Mouse (Mus musculus): ENCODE measurements around the gene H2-DMb1. TPM values are rescaled to one million over a fixed set of nuclear protein-coding genes. Genes with fewer than 3 reads are reported as not detected.

The H2-DMb1 gene
- polyA plus RNA-seq, 1 experiment: 322 TPM

DNA sequence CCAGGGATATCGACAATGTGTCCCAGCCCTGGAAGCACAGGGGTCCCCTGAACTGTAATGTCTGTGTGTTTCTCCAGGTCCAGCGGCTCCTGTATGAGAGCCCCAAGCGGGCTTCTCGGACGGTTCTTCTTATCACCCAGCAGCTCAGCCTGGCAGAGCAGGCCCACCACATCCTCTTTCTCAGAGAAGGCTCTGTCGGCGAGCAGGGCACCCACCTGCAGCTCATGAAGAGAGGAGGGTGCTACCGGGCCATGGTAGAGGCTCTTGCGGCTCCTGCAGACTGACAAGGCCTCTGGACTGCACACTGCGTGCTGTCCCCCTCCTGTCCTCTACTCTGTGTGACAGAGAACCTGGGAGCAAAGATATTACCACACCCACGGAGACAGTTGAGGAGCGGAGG lies 43.6 kb downstream of the H2-DMb1 start:
- H3K4me3 ChIP-seq (ENCODE audit: extremely low read depth, insufficient read depth, insufficient read length): peak overlapping the region; percentile 33
- peaks cover 41% of the 10 kb centered on the region for H3K36me3 ChIP-seq (ENCODE audit: control insufficient read depth, insufficient read depth, low read length)
- peak overlapping the region; percentile 91 for H3K27ac ChIP-seq (ENCODE audit: insufficient read depth, low read length)
- peak; percentile 62 to 74 for DNase-seq (ENCODE audit: low read depth in 1 of 2, low spot score in 2 of 2)
- peaks cover 11% of the 10 kb centered on the region; the same call in 1 of the 2 replicates for H3K4me1 ChIP-seq (ENCODE audit: control insufficient read depth, insufficient read depth, insufficient read length)
- no peaks in the 10 kb centered on the region for H3K27me3 ChIP-seq (ENCODE audit: control insufficient read depth, insufficient read depth, low read length)
- WGBS: 12% methylated on average over 12 of the region's 12 CpGs
- no peak for TF ChIP-seq CTCF (IDR thresholded peaks at IDR 0.05; ENCODE audit: extremely low read depth, insufficient read depth, insufficient read length, insufficient replicate concordance)
- no peak for TF ChIP-seq POLR2A (IDR thresholded peaks at IDR 0.05; ENCODE audit: low read depth, low read length)

DNA sequence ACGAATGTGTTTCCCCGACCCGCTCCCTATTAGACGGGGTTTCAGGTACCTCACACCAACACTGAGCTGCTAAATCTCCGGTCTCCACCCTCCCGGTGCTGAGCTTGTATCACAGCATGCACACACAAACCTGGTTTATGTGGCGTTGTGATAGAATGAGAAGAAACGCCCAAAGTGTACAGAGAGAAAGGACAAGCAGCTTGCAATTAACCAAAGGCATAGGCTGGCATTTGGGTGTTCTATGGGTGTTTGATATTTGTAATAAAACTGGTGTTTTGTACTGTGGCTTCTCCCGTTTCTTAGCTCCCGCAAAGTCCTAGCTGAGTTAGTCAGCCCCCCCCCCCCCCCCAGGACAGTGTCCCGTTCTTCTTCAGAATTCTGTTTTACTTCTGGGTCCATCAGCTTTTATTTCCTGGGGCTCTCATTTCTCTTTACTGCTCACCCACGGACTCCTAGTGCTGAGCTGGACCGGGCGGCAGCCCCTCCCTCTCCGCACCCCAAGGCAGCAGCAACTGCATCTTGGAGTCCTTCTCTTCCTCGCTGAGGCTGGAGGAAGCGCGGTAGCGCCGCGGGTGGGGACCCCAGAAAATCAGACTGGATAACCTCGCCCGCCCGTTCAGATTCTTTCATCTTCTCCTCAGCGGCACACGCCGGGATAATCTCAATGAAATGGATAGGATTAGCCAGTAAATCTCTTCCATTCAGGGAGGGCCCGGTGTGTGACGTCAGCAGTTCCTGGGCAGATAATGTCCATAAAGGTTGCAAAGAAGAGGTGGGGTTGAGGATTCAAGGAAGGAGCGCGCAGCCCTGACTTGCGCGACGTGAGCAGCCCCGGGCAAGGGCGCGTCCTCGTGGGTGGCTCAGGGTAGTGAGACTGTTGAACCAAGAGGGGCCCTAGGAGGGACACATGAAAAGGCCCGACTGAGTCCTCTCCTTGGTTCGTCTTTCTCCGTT lies 44.3 kb downstream of the H2-DMb1 start, which contains the start of gene Psmb8:
Gene Psmb8 (plus strand): TSS at position 781 of the 954 bp plus-strand sequence.
- DNase-seq (ENCODE audit: low read depth in 1 of 2, low spot score in 2 of 2): peak; percentile 68 to 91
- peak within 1 kb of the TSS; percentile 91 for H3K27ac ChIP-seq (ENCODE audit: insufficient read depth, low read length)

DNA sequence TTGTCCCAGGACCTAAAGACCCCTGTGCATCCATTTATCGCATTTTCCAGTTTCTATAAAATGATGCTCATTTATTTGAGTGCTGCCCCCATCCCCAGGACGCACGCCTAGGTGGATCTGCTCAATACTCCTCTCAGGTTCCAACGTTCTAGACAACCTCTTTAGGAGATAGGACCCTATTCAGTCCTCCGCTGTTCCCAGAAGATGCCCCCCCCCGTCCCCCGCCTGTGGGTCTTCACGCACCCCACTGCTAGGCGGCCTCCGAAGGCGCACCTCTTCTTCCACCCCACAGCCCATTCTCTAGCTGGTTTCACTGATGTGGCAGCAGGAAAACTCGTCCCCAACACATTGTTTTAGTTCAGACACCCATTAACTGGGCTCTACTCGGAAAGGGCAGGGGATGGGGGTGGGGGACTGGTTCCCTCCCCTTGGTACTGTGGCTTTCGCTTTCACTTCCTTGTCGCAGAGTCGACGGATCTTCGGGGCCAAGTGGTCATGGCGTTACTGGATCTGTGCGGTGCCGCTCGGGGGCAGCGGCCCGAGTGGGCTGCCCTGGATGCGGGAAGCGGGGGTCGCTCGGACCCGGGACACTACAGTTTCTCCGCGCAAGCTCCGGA lies 45.1 kb downstream of the H2-DMb1 start:
- DNase-seq (ENCODE audit: low read depth in 1 of 2, low spot score in 2 of 2): peak; percentile 74 to 84
- WGBS: 1% methylated on average over 32 of the region's 32 CpGs
- H3K4me1 ChIP-seq (ENCODE audit: control insufficient read depth, insufficient read depth, insufficient read length): peaks cover 13% of the 10 kb centered on the region
- H3K36me3 ChIP-seq (ENCODE audit: control insufficient read depth, insufficient read depth, low read length): peaks cover 28% of the 10 kb centered on the region
- H3K27me3 ChIP-seq (ENCODE audit: control insufficient read depth, insufficient read depth, low read length): no peaks in the 10 kb centered on the region
- H3K4me3 ChIP-seq (ENCODE audit: extremely low read depth, insufficient read depth, insufficient read length): peak overlapping the region; percentile 89
- TF ChIP-seq CTCF (IDR thresholded peaks at IDR 0.05; ENCODE audit: extremely low read depth, insufficient read depth, insufficient read length, insufficient replicate concordance) (no peak), POLR2A (IDR thresholded peaks at IDR 0.05; ENCODE audit: low read depth, low read length) (peak; percentile 79)
- H3K27ac ChIP-seq (ENCODE audit: insufficient read depth, low read length): peak overlapping the region; percentile 91

More for the DNA sequence above, 44.3 kb downstream of the H2-DMb1 start, which contains the start of gene Psmb8:
- Histone ChIP-seq H3K36me3 (ENCODE audit: control insufficient read depth, insufficient read depth, low read length) (peaks cover 36% of the 10 kb centered on the region), H3K27me3 (ENCODE audit: control insufficient read depth, insufficient read depth, low read length) (no peaks in the 10 kb centered on the region), H3K4me3 (ENCODE audit: extremely low read depth, insufficient read depth, insufficient read length) (peak within 1 kb of the TSS; percentile 89), H3K4me1 (ENCODE audit: control insufficient read depth, insufficient read depth, insufficient read length) (peaks cover 12% of the 10 kb centered on the region)
- peak; percentile 42; the same call in 1 of the 2 replicates for TF ChIP-seq POLR2A (IDR thresholded peaks at IDR 0.05; ENCODE audit: low read depth, low read length)
- no peak for TF ChIP-seq CTCF (IDR thresholded peaks at IDR 0.05; ENCODE audit: extremely low read depth, insufficient read depth, insufficient read length, insufficient replicate concordance)
- WGBS: 11% methylated on average over 41 of the region's 41 CpGs

DNA sequence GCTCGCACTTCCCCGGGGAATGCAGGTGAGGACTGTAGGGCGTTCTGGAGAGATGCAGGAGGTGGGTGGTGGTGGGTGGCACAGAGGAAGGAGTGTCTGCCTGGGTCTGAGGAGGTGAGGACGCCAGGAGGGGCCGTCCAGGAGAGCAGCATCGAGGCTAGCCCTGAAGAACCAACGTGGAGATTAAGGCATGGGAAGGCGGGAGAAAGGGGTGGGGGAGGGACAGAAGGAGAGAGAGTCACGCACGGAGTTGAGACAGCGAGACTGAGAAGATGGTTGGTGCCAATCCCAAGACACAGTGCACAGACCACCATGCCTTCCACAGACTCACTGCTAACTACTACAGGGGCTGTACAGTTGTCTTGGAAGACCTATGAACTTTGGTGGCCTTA lies 45.6 kb downstream of the H2-DMb1 start:
- peak overlapping the region; percentile 91 for H3K27ac ChIP-seq (ENCODE audit: insufficient read depth, low read length)
- peaks cover 25% of the 10 kb centered on the region for H3K36me3 ChIP-seq (ENCODE audit: control insufficient read depth, insufficient read depth, low read length)
- WGBS: under 1% methylated on average over 11 of the region's 11 CpGs
- H3K4me3 ChIP-seq (ENCODE audit: extremely low read depth, insufficient read depth, insufficient read length): peak overlapping the region; percentile 89
- no peak for DNase-seq (ENCODE audit: low read depth in 1 of 2, low spot score in 2 of 2)
- H3K27me3 ChIP-seq (ENCODE audit: control insufficient read depth, insufficient read depth, low read length): no peaks in the 10 kb centered on the region
- no peak for TF ChIP-seq CTCF (IDR thresholded peaks at IDR 0.05; ENCODE audit: extremely low read depth, insufficient read depth, insufficient read length, insufficient replicate concordance)
- no peak for TF ChIP-seq POLR2A (IDR thresholded peaks at IDR 0.05; ENCODE audit: low read depth, low read length)
- H3K4me1 ChIP-seq (ENCODE audit: control insufficient read depth, insufficient read depth, insufficient read length): peaks cover 16% of the 10 kb centered on the region

DNA sequence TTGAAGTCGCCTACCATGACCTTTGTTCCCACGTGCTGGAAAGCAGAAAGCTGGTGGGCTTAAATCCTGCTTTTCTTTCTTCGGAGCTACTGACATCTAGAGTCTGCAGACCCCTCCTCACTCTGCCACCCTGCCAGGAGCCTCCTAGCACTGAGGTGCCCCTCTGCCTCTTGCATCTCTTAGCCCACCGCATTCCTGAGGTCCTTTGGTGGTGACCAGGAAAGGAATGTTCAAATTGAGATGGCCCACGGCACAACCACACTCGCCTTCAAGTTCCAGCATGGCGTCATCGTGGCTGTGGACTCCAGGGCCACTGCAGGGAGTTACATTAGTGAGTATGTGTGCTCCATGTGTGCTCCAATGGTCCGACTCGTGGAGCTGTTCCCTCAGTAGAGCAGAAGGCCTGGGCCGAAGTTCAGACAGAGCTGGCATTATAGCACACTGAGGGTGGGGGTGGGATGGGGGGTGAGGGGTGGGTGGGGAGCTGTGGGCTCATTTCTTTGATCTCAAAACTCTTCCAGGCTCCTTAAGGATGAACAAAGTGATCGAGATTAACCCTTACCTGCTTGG lies 46.3 kb downstream of the H2-DMb1 start:
- H3K27me3 ChIP-seq (ENCODE audit: control insufficient read depth, insufficient read depth, low read length): no peaks in the 10 kb centered on the region
- H3K4me1 ChIP-seq (ENCODE audit: control insufficient read depth, insufficient read depth, insufficient read length): peaks cover 22% of the 10 kb centered on the region
- no peak for TF ChIP-seq CTCF (IDR thresholded peaks at IDR 0.05; ENCODE audit: extremely low read depth, insufficient read depth, insufficient read length, insufficient replicate concordance)
- no peak for TF ChIP-seq POLR2A (IDR thresholded peaks at IDR 0.05; ENCODE audit: low read depth, low read length)
- WGBS: 28% methylated on average over 12 of the region's 12 CpGs
- DNase-seq (ENCODE audit: low read depth in 1 of 2, low spot score in 2 of 2): no peak
- peak overlapping the region; percentile 89 for H3K4me3 ChIP-seq (ENCODE audit: extremely low read depth, insufficient read depth, insufficient read length)
- H3K27ac ChIP-seq (ENCODE audit: insufficient read depth, low read length): peak overlapping the region; percentile 91
- peaks cover 19% of the 10 kb centered on the region for H3K36me3 ChIP-seq (ENCODE audit: control insufficient read depth, insufficient read depth, low read length)

DNA sequence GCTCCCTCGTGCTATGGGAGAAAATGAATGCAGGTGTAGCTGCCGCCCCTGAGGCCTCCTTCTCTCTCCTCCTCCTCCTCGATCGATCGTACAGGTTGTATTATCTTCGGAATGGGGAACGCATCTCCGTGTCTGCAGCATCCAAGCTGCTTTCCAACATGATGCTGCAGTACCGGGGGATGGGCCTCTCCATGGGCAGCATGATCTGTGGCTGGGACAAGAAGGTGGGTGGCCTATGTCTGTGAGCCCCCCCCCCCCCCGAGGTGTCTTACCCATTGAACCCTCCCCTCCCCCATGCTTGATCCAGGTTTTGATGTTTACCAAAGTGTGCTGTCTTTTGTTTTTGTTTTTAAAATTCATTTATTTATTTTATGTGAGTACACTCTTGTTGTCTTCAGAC lies 47.2 kb downstream of the H2-DMb1 start:
- Histone ChIP-seq H3K27ac (ENCODE audit: insufficient read depth, low read length) (no peak overlapping the region), H3K4me1 (ENCODE audit: control insufficient read depth, insufficient read depth, insufficient read length) (peaks cover 22% of the 10 kb centered on the region)
- WGBS: 89% methylated on average over 10 of the region's 10 CpGs

More for the DNA sequence above, 47.2 kb downstream of the H2-DMb1 start:
- H3K36me3 ChIP-seq (ENCODE audit: control insufficient read depth, insufficient read depth, low read length): peaks cover 15% of the 10 kb centered on the region
- DNase-seq (ENCODE audit: low read depth in 1 of 2, low spot score in 2 of 2): no peak
- H3K4me3 ChIP-seq (ENCODE audit: extremely low read depth, insufficient read depth, insufficient read length): no peak overlapping the region
- TF ChIP-seq CTCF (IDR thresholded peaks at IDR 0.05; ENCODE audit: extremely low read depth, insufficient read depth, insufficient read length, insufficient replicate concordance) (no peak), POLR2A (IDR thresholded peaks at IDR 0.05; ENCODE audit: low read depth, low read length) (no peak)
- H3K27me3 ChIP-seq (ENCODE audit: control insufficient read depth, insufficient read depth, low read length): no peaks in the 10 kb centered on the region
